Mouse (Mus musculus) intestine, embryonic 16.5 days (tissue): ENCODE results near the gene Twist1. TPM values are rescaled to one million over a fixed set of nuclear protein-coding genes. Genes with fewer than 3 reads are reported as not detected.

Experiments used
- polyA plus RNA-seq: library from polyadenylated mRNA; unstranded; fragments of >200 nt; fragmentation: Nextera tagmentation; extraction: Ambion mirVana; gene quantifications from 2 replicates; pipeline ENCODE4 v1.2.1, GENCODE M21; 2015

Gene Twist1
- polyA plus RNA-seq, 1 experiment from 2014 or later, result 0.49 TPM

Other genes with a start within 250 kb of the Twist1 start
- gene Ferd3l, start 29.2 kb upstream of the Twist1 start, polyA plus RNA-seq, result not detected in 2 replicates